Mouse (Mus musculus) neutrophil, adult 5-6 weeks (primary cell): ENCODE data around the gene Scube2. TPM values are rescaled to one million over a fixed set of nuclear protein-coding genes. Genes with fewer than 3 reads are reported as not detected.

Source experiments
- ATAC-seq: fragments of 151-379, 151-347 bp; 2 replicates; pipeline ENCODE4 v1.8.0; 2017; ENCODE audit warnings: mild to moderate bottlenecking, moderate TSS enrichment; ENCODE audit not compliant: insufficient number of reproducible peaks, poor library complexity, low FRiP score, severe bottlenecking; ENCODE audit errors: extremely low read depth
- total RNA-seq: library from RNA; stranded (forward); fragments of 200-1000 nt; gene quantifications from 2 replicates; pipeline ENCODE4 v1.2.3, GENCODE M21; 2017

The Scube2 gene
- total RNA-seq, 1 experiment from 2014 or later: not detected

DNA sequence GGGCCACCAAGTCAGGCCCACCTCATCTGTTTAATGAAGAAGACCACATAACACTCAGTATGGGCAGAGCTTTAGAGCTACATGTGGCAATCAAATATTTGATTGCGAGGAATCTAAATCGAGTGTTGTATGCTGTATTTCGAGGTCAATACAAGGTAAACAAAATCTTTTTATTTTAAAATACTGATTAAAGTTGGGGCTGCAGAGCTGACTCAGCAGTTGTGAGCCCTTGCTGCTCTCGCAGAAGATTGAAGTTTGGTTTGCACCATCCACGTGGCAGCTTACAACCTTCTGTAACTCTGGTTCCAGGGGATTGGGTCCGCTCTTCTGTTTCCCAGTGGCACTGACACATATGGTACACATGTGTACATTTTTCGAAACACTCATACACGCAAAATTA, 111.4 kb downstream of the Scube2 start:
- no peak for ATAC-seq

- peak; percentile 74 for ATAC-seq
Observed at GRCm38 (mm10) chr7:109752008-109752925, 113.2 kb downstream of the Scube2 start, which contains the start of gene Tmem9b. Tmem9b (minus strand) TSS chr7:109752875.

DNA sequence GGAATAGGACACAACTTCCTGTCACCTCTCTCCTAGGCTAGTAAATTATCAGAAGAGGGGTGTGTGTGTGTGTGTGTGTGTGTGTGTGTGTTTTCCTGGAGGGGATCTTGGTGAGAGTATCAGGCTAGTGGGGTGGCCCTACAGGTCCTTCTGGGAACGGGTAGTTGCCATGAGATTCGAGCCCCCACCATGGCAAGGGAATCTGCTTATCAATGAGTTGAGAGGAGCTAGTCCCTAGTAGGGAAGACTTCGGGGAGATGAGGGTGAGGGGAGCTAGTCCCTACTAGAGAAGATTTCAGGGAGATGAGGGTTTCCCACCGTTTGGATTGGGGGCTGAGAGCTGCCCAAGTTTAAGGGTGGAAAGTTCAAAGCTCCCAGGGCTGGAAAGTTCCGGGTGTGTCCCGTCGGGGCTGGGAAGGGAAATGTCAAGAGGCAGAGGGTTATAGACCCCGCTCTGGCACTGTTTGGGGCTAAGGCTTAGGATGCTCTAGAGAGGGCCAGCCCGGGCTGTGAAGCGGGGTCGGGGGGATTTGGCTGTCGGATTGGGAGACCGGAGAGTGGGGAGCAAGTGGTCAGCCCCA, 114.0 kb downstream of the Scube2 start:
- ATAC-seq: no peak

Other genes starting within 250 kb of the Scube2 start
- 0.37 TPM in 1 of 2 replicates, not detected in the other for gene St5, start 162.1 kb downstream of the Scube2 start, total RNA-seq
- 4.7 and 4.9 TPM in 2 replicates for gene Akip1, start 162.0 kb downstream of the Scube2 start, total RNA-seq
- gene BC051019, start 141.8 kb downstream of the Scube2 start, total RNA-seq: not detected in 2 replicates
- gene Ascl3, start 134.0 kb downstream of the Scube2 start, total RNA-seq: not detected in 2 replicates
- 34.6 and 36.2 TPM in 2 replicates for gene Tmem9b, start 112.8 kb downstream of the Scube2 start, total RNA-seq
- 0.12 TPM in 1 of 2 replicates, not detected in the other for gene Nrip3, start 83.7 kb downstream of the Scube2 start, total RNA-seq
- gene Dennd5a, start 94.8 kb upstream of the Scube2 start, total RNA-seq: 181 and 184 TPM in 2 replicates
- gene Tmem41b, start 121.2 kb upstream of the Scube2 start, total RNA-seq: 60.0 and 64.2 TPM in 2 replicates
- 92.3 and 103 TPM in 2 replicates for gene Ipo7, start 152.6 kb upstream of the Scube2 start, total RNA-seq
- 54.1 and 66.2 TPM in 2 replicates for gene Zfp143, start 195.5 kb upstream of the Scube2 start, total RNA-seq